Mouse (Mus musculus): ENCODE measurements at regions not wholly inside any gene's neighbourhood (a gene's known extent, or its start where the extent isn't known, plus 50 kb on each side); places are given as distances from the start of the nearest gene placed in this dataset.

- no peak for DNase-seq
Measured at GRCm38 (mm10) chr4:87386271-87386670, 156.0 kb upstream of the Slc24a2 start.

DNA sequence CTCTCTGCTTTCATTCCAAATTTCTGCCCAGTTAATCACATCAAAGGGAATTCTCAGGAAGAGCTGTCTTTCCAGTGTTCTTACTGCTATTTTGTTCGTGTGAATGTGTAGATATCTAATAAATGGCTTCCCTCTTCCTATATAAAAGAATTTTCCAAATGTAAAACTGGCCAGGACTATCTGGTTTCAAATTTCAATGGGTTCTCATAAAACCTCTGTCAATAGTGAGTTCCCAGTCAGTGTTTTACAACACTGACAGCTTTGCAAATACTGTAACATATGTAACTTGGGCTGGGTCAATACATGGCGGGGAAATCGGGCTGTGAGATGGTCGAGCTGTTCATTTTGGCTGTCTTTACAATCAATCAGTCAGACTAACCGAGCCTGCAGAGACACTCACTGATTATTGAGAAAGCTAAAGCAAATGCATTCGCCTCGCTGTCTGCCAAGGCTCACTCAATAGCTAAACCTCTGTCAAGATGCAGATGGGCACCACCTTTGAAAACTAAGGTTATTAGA, 155.0 kb upstream of the Slc24a2 start:
- no peak for DNase-seq

DNA sequence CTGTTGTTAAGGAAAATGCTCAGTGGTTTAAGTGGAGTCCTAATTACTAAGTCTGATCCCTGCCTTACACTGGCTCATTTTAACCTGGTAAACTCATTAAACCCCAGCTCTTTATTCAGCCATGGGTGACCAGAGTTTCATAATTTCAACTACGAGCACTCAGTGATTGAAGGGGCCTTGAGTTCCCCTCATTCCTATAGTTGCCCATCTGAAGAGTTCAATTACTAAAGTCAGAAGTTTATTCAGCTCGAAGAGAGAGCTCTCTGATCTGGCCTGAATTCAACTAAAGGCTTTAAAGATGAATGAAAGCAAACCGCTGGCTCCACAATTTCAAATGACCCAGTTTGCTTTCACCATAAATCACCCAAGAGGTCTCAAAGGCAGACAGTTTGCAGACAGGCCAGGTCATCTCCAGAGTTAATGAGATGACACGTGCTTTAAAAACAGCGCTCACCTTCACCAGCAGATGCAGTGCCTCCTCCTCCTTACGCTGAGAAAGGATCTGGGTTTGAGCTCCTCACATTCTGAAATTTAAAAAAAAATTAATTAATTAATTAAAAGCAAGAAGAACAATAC, 154.3 kb upstream of the Slc24a2 start:
- DNase-seq, result no peak

DNA sequence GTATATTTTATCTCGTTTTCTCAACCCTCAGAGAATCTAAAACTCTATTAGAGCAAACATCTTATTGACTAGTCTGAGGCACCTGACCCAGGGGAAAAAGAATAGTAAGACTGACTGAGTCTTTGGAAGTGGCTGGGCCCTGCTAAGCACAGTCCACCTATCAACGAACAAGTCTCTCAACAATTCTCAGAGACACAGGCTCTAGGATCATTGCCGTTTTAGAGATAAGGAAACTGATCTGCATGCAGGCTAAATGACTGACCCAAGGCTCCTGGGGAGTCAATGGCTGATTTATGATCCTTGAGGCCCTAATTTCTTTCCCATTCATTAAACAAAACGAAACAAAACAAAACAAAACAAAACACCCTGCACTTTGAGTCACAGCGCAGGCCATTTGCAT, 150.4 kb upstream of the Slc24a2 start:
- DNase-seq, result no peak

GRCm38 (mm10) chr4:87379516-87380173, 149.4 kb upstream of the Slc24a2 start:
- DNase-seq, result no peak

- no peak for DNase-seq
Measured at GRCm38 (mm10) chr4:87371960-87372359, 141.7 kb upstream of the Slc24a2 start.

DNA sequence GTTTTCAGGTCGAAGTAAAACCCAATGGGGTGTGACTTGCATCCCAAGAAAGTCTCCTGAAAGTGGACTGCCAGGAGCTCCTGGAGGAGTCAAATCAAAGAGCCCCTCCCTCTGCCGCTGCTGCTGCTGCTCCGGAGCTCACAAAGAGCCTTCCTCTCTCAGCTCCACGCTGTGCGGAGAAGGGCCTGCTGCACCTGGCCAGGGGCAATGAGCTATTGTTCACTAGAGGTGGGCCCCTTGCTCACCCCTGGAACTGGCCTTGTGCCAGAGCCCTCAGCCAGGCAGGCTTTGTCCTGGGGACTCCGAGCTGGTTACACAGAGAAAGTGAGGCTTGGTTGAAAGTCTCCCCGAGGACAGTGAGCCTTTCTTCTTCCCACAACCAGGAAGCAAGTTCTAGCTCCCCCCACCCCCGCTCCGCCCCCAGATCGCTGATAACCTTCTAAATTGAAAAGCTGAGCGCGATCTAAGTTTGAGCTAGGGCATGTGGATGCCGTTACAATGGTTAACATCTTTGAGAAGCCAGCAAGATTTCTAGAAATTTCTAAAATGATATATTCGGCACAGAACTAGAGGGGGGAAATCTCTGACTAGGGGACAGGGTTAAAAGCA, 139.5 kb upstream of the Slc24a2 start:
- no peak for DNase-seq

DNA sequence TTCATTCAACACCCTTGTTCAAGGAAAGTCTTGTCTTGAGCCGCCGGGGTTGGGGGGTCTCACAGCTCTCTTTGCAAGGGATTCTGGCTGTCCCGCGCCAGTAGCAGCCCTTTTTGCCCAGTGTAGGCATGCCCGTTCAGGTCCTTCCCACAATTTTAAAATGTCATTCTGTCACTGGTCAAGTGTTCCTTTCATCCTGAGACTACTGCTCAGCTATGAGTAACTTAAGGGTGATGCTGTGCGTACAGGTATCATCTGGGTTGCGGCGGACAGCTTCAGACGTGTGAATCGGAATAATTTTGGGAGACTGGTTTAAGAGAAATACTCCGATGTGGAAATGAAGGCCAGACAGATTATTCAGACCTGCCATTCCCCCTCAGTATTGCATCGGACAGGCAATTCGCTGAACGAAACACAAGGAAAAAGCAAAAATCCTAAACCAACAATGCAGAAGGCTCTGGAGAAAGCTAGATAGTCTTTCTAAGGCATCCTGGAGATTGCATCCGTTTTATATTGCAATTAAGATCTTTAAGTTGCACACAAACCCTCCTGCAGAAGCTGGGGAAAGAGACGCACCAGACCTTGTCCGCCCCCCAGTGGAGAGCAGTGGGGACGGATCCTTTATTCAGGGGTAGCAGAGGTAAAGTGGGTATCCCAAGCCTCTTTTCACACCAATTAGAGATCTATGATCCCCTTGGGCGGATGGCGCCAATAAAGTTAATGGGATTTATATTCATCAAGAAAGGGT, 138.3 kb upstream of the Slc24a2 start:
- peak; percentile 65 to 72 for DNase-seq

- peak; percentile 88 to 91 for DNase-seq
Measured at GRCm38 (mm10) chr4:87367732-87368412, 137.6 kb upstream of the Slc24a2 start.

DNA sequence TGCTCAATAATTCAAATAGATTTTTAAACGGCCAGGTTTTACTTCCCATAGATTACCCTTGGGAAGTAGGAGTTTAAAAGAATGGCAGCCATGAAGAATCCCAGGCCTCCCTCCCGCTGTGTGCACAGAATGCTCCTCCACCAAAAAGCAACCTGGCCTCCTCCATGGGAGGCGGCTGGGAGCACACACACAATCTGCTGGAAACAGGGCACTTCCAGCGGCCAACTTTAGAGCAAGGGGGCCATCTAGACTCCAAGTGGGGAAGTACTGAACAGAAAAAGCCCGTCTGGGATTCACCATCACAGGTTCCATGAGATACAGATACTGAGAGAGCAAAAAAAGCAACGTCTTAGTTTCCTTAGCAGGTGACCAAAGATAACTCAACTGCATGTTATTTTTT, 131.9 kb upstream of the Slc24a2 start:
- no peak for DNase-seq

- peak; percentile 63 to 69 for DNase-seq
Measured at GRCm38 (mm10) chr4:87359483-87359882, 129.2 kb upstream of the Slc24a2 start.

DNA sequence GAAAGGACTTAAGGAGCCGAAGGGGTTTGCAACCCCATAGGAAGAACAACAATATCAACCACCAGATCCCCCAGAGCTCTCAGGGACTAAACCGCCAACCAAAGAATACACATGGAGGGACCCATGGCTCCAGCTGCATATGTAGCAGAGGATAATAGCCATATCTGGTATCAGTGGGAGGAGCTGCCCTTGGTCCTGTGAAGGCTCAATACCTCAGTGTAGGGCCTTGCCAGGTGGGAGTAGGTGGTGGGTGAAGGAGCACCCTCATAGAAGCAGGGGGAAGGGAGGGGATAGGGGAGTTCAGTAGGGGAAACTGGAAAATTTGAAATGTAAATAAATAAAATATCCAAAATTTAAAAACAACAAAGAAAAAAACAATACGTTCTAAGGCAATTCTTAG, 128.7 kb upstream of the Slc24a2 start:
- no peak for DNase-seq

- DNase-seq, result no peak
Measured at GRCm38 (mm10) chr4:87332968-87333367, 102.7 kb upstream of the Slc24a2 start.

DNA sequence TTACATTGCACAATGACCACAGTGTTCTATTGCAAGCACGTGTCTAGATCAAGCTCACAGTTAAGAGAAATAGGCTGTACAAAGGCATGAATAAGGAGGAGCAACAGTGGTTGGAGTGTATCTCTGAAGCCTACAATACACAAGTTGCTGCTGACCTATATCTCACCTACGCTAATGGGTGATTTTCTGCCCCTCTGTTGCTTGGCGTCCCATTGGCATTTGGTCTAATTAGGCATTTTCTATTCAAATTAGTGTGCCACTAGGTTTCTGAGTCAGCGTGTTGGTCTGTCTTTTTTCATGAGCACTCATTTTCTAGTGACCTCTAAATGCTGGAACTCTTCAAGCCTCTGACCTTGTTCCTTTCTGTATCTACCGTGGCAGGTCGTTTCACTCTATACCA, 98.9 kb upstream of the Slc24a2 start:
- DNase-seq, result no peak

GRCm38 (mm10) chr4:87321726-87322349, 91.6 kb upstream of the Slc24a2 start:
- no peak for DNase-seq

DNA sequence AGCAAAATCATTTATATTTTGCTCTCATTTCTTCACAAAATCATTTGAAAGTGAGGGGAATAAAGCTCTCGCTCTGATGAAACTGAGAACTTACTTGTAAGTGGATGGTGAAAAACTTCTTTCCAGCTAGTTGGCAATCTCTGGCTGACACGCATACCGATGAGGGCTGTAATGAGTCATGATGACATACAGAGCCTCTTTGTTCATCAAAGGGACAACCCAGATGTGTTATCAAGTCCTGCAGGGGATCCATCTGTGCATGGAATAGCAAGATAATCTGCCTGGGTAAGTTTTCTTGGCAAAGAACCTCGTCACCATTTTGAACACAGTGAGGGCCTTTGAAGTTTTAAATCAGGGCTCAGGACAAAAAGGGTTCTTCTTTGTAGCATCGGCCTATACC, 67.9 kb upstream of the Slc24a2 start:
- DNase-seq, result no peak

- no peak for DNase-seq
Measured at GRCm38 (mm10) chr4:87294538-87294937, 64.3 kb upstream of the Slc24a2 start.

Measured in lung, postnatal 4 days (tissue).